Mouse (Mus musculus) G1E (cell line): ENCODE results near the gene Cfap43.

Experiments used
- CTCF ChIP-seq: IDR thresholded peaks from 2 replicates; pipeline ENCODE4 v1.5.1; 2012; ENCODE audit warnings: low read depth, low read length, inconsistent platforms, mixed read lengths
- GATA1 ChIP-seq: IDR thresholded peaks from 2 replicates; pipeline ENCODE4 v1.6.1; 2012; ENCODE audit warnings: borderline replicate concordance, low read length, inconsistent platforms, mixed read lengths
- POLR2AphosphoS5 ChIP-seq: IDR thresholded peaks from 2 replicates; pipeline ENCODE4 v1.6.1; 2012; ENCODE audit warnings: low read depth, low read length, inconsistent platforms; ENCODE audit not compliant: insufficient replicate concordance
- TAL1 ChIP-seq: conservative IDR thresholded peaks from 2 replicates; pipeline ENCODE4 v1.6.1; 2012; ENCODE audit warnings: low read depth, low read length, inconsistent platforms, mixed read lengths

GRCm38 (mm10) chr19:47867628-47868175 is 51.4 kb downstream of the Cfap43 start:
- TF ChIP-seq CTCF: no peak
- TF ChIP-seq POLR2AphosphoS5: no peak
- no peak for TF ChIP-seq TAL1
- TF ChIP-seq GATA1: no peak
